Mouse (Mus musculus) liver, postnatal 0 days (tissue): ENCODE measurements around the gene Frmd5.

ENCODE experiments used
- CTCF ChIP-seq: sonication (generic); IDR thresholded peaks from 2 replicates; pipeline ENCODE4 v1.5.1; 2016; ENCODE audit warnings: antibody characterized with exemption, low read depth
- EP300 ChIP-seq: IDR thresholded peaks from 2 replicates; pipeline ENCODE4 v1.6.1; 2016; ENCODE audit warnings: antibody characterized with exemption, low read depth, mild to moderate bottlenecking

DNA sequence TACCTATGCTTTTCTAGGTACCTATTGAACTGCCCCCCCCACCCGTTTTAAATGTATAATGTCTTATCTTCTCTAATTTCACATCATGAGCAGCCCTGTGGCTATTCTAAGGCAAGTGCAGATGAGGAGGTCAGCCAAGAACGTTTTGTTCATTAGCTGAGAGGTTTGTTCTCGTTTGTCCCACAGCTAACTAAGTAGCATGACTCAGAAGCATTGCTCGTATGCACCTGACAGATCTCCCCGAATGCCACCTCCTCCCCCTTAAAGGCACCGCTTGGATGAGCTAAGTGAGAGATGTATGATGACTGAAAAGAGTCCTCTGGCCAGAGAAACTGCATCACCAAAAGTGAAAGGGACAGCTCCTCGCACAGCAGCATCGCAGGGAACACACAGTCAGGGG, 132.7 kb downstream of the Frmd5 start:
- TF ChIP-seq CTCF (no peak), EP300 (no peak)
